19 mouse cellular contexts compared by ENCODE assay signal in genomic region chr19:47445726-47446125, GRCm38 (mm10). TPM values are rescaled to one million over a fixed set of nuclear protein-coding genes. Genes with fewer than 3 reads are reported as not detected.
DNase-seq lines count a peak whose midpoint lies in the region; ATAC-seq lines count a peak whose summit lies in the region.
"Had no signal": no experiment of that assay in that cellular context is flagged by ENCODE, and none has a peak within 500 bp of the region (broad histone marks: within the 10 kb centered on the region; RNA-seq: fewer than 3 reads in every experiment).

No protein-coding gene starts in this region.

- H3K9me3 ChIP-seq in forebrain, embryonic 12.5 days = no peaks in the 10 kb centered on the region
- H3K9me3 ChIP-seq in forebrain, embryonic 15.5 days = no peaks in the 10 kb centered on the region
- H3K9me3 ChIP-seq in intestine, embryonic 15.5 days = no peaks in the 10 kb centered on the region
- no peaks in the 10 kb centered on the region for H3K9me3 ChIP-seq in intestine, embryonic 16.5 days (ENCODE audit: control insufficient read depth, low read length)
- H3K9me3 ChIP-seq in midbrain, embryonic 15.5 days = no peaks in the 10 kb centered on the region
- H3K9me3 ChIP-seq in midbrain, embryonic 16.5 days (replicated peaks; ENCODE audit: control insufficient read depth, low read length, poor library complexity, severe bottlenecking) = no peaks in the 10 kb centered on the region
- H3K9me3 ChIP-seq: hindbrain, embryonic 10.5 days; limb, embryonic 15.5 days had no signal

- H3K27me3 ChIP-seq in forebrain, embryonic 12.5 days = no peaks in the 10 kb centered on the region
- no peaks in the 10 kb centered on the region for H3K27me3 ChIP-seq in forebrain, embryonic 15.5 days
- no peaks in the 10 kb centered on the region for H3K27me3 ChIP-seq in intestine, embryonic 15.5 days (replicated peaks)
- H3K27me3 ChIP-seq in intestine, embryonic 16.5 days (replicated peaks; ENCODE audit: control insufficient read depth, insufficient read depth, low read length) = no peaks in the 10 kb centered on the region
- no peaks in the 10 kb centered on the region for H3K27me3 ChIP-seq in midbrain, embryonic 15.5 days (replicated peaks)
- no peaks in the 10 kb centered on the region for H3K27me3 ChIP-seq in midbrain, embryonic 16.5 days (ENCODE audit: control insufficient read depth, insufficient read depth, low read depth, low read length)
- H3K27me3 ChIP-seq: limb, embryonic 15.5 days had no signal

- no peak for ATAC-seq in forebrain, embryonic 12.5 days (ENCODE audit: low FRiP score)
- ATAC-seq in forebrain, embryonic 15.5 days (replicated peaks) = no peak
- no peak for ATAC-seq in intestine, embryonic 15.5 days
- ATAC-seq in intestine, embryonic 16.5 days = no peak
- ATAC-seq in midbrain, embryonic 15.5 days (replicated peaks) = no peak
- ATAC-seq in midbrain, embryonic 16.5 days = no peak
- ATAC-seq: activated CD4-positive, CD25-positive, alpha-beta regulatory T cell, adult 4 months had no signal

- H3K27ac ChIP-seq in forebrain, embryonic 12.5 days = 0 out of 2 replicates have a peak overlapping the region, but pooled peaks have one; percentile 42
- H3K27ac ChIP-seq in forebrain, embryonic 15.5 days (replicated peaks) = no peak overlapping the region
- no peak overlapping the region for H3K27ac ChIP-seq in intestine, embryonic 15.5 days
- H3K27ac ChIP-seq in intestine, embryonic 16.5 days (ENCODE audit: low read length) = no peak overlapping the region
- peak overlapping the region; percentile 92 for H3K27ac ChIP-seq in macrophage
- no peak overlapping the region for H3K27ac ChIP-seq in midbrain, embryonic 15.5 days
- H3K27ac ChIP-seq in midbrain, embryonic 16.5 days (ENCODE audit: low read length) = no peak overlapping the region
- H3K27ac ChIP-seq: hindbrain, embryonic 10.5 days had no signal

- H3K4me3 ChIP-seq in forebrain, embryonic 12.5 days (replicated peaks) = no peak overlapping the region
- H3K4me3 ChIP-seq in forebrain, embryonic 15.5 days = no peak overlapping the region
- no peak overlapping the region for H3K4me3 ChIP-seq in intestine, embryonic 15.5 days (replicated peaks)
- H3K4me3 ChIP-seq in intestine, embryonic 16.5 days (ENCODE audit: low read length) = no peak overlapping the region
- H3K4me3 ChIP-seq in macrophage (ENCODE audit: inconsistent target) = no peak overlapping the region
- H3K4me3 ChIP-seq in midbrain, embryonic 15.5 days = no peak overlapping the region
- no peak overlapping the region for H3K4me3 ChIP-seq in midbrain, embryonic 16.5 days (ENCODE audit: low read depth, low read length)
- H3K4me3 ChIP-seq: hindbrain, embryonic 10.5 days; limb, embryonic 15.5 days had no signal

- peak; percentile 51 for DNase-seq in fibroblast of lung, adult 2 months (ENCODE audit: low read depth)
- DNase-seq: adrenal gland, postnatal 36 days; cerebellum, postnatal 10 days; embryo, embryonic 11 days; gastrocnemius, postnatal 25 days; kidney, postnatal 14 days; layer of hippocampus, adult 9-11 months; right cerebral cortex, postnatal 4 days; thymus, postnatal 14 days had no signal

- no peak overlapping the region for H3K4me2 ChIP-seq in forebrain, embryonic 12.5 days
- H3K4me2 ChIP-seq in forebrain, embryonic 15.5 days (replicated peaks) = no peak overlapping the region
- H3K4me2 ChIP-seq in intestine, embryonic 15.5 days (replicated peaks) = 0 out of 2 replicates have a peak overlapping the region, but pooled peaks have one; percentile 18
- H3K4me2 ChIP-seq in intestine, embryonic 16.5 days (ENCODE audit: low read depth, low read length) = no peak overlapping the region
- H3K4me2 ChIP-seq in midbrain, embryonic 15.5 days = no peak overlapping the region
- H3K4me2 ChIP-seq in midbrain, embryonic 16.5 days (ENCODE audit: low read length) = no peak overlapping the region
- H3K4me2 ChIP-seq: limb, embryonic 15.5 days had no signal

- H3K79me2 ChIP-seq in macrophage (ENCODE audit: inconsistent target) = peaks cover 69% of the 10 kb centered on the region

- no peaks in the 10 kb centered on the region for H3K36me3 ChIP-seq in forebrain, embryonic 12.5 days (replicated peaks)
- H3K36me3 ChIP-seq in forebrain, embryonic 15.5 days = no peaks in the 10 kb centered on the region
- no peaks in the 10 kb centered on the region for H3K36me3 ChIP-seq in intestine, embryonic 15.5 days
- no peaks in the 10 kb centered on the region for H3K36me3 ChIP-seq in intestine, embryonic 16.5 days (ENCODE audit: control insufficient read depth, insufficient read depth, low read length)
- no peaks in the 10 kb centered on the region for H3K36me3 ChIP-seq in macrophage (ENCODE audit: inconsistent target)
- no peaks in the 10 kb centered on the region for H3K36me3 ChIP-seq in midbrain, embryonic 15.5 days (replicated peaks)
- H3K36me3 ChIP-seq in midbrain, embryonic 16.5 days (ENCODE audit: control insufficient read depth, insufficient read depth, low read length) = no peaks in the 10 kb centered on the region
- H3K36me3 ChIP-seq: hindbrain, embryonic 10.5 days; limb, embryonic 15.5 days had no signal

- H3K9ac ChIP-seq in forebrain, embryonic 12.5 days = no peak overlapping the region
- H3K9ac ChIP-seq in forebrain, embryonic 15.5 days (replicated peaks) = no peak overlapping the region
- H3K9ac ChIP-seq in intestine, embryonic 15.5 days = no peak overlapping the region
- H3K9ac ChIP-seq in intestine, embryonic 16.5 days (ENCODE audit: low read depth, low read length) = no peak overlapping the region
- H3K9ac ChIP-seq in midbrain, embryonic 15.5 days = no peak overlapping the region
- no peak overlapping the region for H3K9ac ChIP-seq in midbrain, embryonic 16.5 days (ENCODE audit: low read depth, low read length)
- H3K9ac ChIP-seq: limb, embryonic 15.5 days had no signal

- WGBS in forebrain, embryonic 12.5 days = 68% methylated on average over 6 of the region's 6 CpGs
- WGBS in forebrain, embryonic 15.5 days = 50% methylated on average over 6 of the region's 6 CpGs
- 65% methylated on average over 6 of the region's 6 CpGs for WGBS in intestine, embryonic 15.5 days
- 62% methylated on average over 6 of the region's 6 CpGs for WGBS in intestine, embryonic 16.5 days
- WGBS in macrophage (ENCODE audit: missing documents) = 81% methylated on average over 6 of the region's 6 CpGs
- 69% methylated on average over 6 of the region's 6 CpGs for WGBS in midbrain, embryonic 15.5 days
- 72% methylated on average over 6 of the region's 6 CpGs for WGBS in midbrain, embryonic 16.5 days

- peaks cover 70% of the 10 kb centered on the region for H3K4me1 ChIP-seq in forebrain, embryonic 12.5 days
- peaks cover 43% of the 10 kb centered on the region for H3K4me1 ChIP-seq in forebrain, embryonic 15.5 days
- H3K4me1 ChIP-seq in intestine, embryonic 15.5 days (replicated peaks) = peaks cover 78% of the 10 kb centered on the region
- peaks cover 82% of the 10 kb centered on the region for H3K4me1 ChIP-seq in intestine, embryonic 16.5 days (ENCODE audit: control insufficient read depth, insufficient read depth, low read length)
- H3K4me1 ChIP-seq in midbrain, embryonic 15.5 days = peaks cover 18% of the 10 kb centered on the region
- peaks cover 18% of the 10 kb centered on the region for H3K4me1 ChIP-seq in midbrain, embryonic 16.5 days (ENCODE audit: control insufficient read depth, insufficient read depth, low read length)

RNA-seq across cellular contexts. Expression of gene Sh3pxd2a, which starts 18.5 kb away (rescaled TPM):
- polyA plus RNA-seq in forebrain, embryonic 12.5 days (2016; fragmentation: Nextera tagmentation; extraction: Ambion mirVana) = 3.7 TPM in 2 replicates
- polyA plus RNA-seq in forebrain, embryonic 15.5 days (2015; fragmentation: Nextera tagmentation; extraction: Ambion mirVana) = 2.0 and 2.2 TPM in 2 replicates
- 4.8 and 5.0 TPM in 2 replicates for polyA plus RNA-seq in intestine, embryonic 15.5 days (2015; fragmentation: Nextera tagmentation; extraction: Ambion mirVana)
- polyA plus RNA-seq in intestine, embryonic 16.5 days (2015; fragmentation: Nextera tagmentation; extraction: Ambion mirVana) = 3.0 and 3.6 TPM in 2 replicates
- 10 to 100 TPM; 10.9 to 28.2 (median 21.6) TPM for total RNA-seq in macrophage (2018; cell fraction: chromatin; rRNA removed)
- 10 to 100 TPM in 14 of 26 experiments, 1 to 10 TPM in 12; 6.1 to 17.3 (median 11.1) TPM for total RNA-seq in macrophage (2018; cell fraction: cytosol; rRNA removed)
- 10 to 100 TPM in 25 of 26 experiments, 1 to 10 TPM in 1; 9.3 to 36.6 (median 16.3) TPM for total RNA-seq in macrophage (2018; cell fraction: nucleus; rRNA removed)
- 7.9 to 13.4 TPM (median 8.0 TPM) in 3 replicates for polyA plus RNA-seq in macrophage (2018)
- 2.3 TPM in 2 replicates for polyA plus RNA-seq in midbrain, embryonic 15.5 days (2015; fragmentation: Nextera tagmentation; extraction: Ambion mirVana)
- 1.5 and 1.8 TPM in 2 replicates for polyA plus RNA-seq in midbrain, embryonic 16.5 days (2015; fragmentation: Nextera tagmentation; extraction: Ambion mirVana)

Comparison
In these comparisons a context has a peak if more than half of its experiments do, and no peak if none do; other contexts are left out.
1. H3K27ac ChIP-seq: peak in forebrain, embryonic 12.5 days (single experiment) and macrophage (single experiment); none in forebrain, embryonic 15.5 days (single experiment), intestine, embryonic 15.5 days (single experiment), intestine, embryonic 16.5 days (single experiment), midbrain, embryonic 15.5 days (single experiment) and midbrain, embryonic 16.5 days (single experiment).